Mouse (Mus musculus): ENCODE results near the gene Slc16a2.
"Not testable (repeated sequence)": the region's sequence is repeated elsewhere in the genome, so short reads cannot be mapped to it uniquely, and the experiment has no call there.

Slc16a2 gene

DNA sequence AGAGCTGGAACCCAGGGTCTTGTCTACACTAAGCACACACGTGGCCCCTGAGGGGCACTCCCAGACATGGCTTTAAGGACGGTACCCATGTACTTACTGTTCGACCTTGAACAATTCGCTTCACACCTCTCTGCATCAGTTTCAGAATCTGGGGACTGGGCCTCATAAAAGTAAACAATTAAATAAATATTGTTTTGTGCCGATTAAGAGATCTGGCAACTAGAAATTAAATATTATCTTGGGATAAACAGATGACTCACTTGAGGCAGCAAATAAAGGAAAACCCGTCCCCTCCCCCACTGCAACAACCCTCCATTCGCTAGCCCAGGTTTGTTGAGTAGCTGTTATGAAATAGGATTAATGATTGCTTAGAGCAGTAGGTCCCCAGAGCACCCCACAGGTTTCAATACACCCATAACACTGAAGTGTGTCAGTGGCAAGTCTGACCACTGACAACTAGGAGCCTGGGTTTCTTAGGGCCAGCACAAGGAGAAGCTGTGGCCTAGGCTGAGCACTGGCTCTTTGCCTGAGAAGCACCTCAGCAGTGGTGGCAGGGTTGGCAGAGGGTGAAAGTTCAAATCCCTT lies 87.7 kb downstream of the Slc16a2 start:
- no peak for DNase-seq (ENCODE audit: low spot score in 2 of 2)

DNA sequence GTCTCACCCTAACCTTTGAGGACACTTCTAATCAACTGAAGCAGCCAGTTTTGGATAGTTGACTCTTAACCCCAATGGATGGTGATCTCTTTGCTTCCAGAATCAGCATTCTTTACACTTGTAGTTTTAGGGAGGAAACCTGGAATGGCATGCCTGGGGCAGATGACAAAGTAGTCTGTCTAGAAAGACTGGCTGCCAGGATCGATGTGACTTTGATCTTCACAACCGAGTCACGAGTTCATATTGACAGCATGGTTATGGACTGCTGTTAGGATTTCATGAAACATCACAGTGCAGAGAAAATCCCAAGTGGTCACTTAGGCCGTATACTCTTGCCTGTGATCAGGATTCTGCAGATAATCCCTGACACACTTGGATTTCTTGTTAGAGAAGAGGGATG lies 88.7 kb downstream of the Slc16a2 start:
- no peak for DNase-seq (ENCODE audit: low spot score in 2 of 2)

DNA sequence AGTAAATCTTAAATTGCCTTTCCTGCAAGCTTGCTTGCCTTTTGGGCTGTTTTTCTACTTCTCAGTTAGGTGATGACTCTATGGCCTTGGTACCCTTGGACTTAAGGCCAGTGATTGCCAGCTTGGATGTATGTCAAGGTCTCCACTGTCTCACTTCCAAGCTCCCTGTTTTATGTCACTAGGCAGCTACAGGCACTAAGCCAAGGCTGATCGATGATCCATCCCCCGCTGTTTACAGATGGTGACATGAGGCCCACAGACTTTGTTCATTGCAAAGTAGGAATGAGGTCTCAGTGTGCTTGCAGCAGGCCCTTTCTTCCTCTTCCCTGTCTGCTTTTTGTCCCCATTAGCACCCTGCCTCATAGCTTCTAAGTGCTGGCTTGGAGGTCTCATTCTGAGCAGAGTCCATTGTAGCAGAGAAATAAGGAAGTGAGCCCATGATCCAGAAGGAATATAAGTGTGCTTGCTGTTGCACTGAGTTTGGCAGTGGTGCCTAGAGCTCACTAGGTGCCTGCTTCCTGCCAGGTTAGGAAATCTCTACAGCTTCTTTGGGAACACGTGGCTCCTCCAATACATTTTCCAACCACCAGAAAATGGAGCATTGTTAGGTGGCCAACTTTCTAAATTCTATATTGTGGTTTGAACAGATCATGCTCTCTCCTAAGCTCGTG lies 89.6 kb downstream of the Slc16a2 start:
- DNase-seq (ENCODE audit: low spot score in 2 of 2) = no peak

DNA sequence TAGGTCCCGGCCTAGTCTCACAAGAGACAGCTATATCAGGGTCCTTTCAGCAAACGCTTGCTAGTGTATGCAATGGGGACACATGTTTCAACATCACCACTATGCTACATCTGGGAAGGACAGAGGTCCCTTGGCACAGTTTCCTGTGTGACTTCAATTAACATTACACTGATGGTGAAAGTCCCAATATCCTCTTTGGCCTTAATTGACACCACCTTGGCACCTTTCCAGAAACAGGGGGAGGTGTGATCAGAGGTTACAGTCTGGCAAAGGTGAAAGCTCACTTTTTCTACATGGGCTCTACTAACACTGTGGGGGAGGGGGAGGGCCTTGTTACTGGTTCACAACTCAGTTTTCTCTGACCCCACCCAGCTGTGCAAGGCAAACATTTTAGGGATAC lies 99.3 kb downstream of the Slc16a2 start:
- DNase-seq (ENCODE audit: low spot score in 2 of 2) = no peak

DNA sequence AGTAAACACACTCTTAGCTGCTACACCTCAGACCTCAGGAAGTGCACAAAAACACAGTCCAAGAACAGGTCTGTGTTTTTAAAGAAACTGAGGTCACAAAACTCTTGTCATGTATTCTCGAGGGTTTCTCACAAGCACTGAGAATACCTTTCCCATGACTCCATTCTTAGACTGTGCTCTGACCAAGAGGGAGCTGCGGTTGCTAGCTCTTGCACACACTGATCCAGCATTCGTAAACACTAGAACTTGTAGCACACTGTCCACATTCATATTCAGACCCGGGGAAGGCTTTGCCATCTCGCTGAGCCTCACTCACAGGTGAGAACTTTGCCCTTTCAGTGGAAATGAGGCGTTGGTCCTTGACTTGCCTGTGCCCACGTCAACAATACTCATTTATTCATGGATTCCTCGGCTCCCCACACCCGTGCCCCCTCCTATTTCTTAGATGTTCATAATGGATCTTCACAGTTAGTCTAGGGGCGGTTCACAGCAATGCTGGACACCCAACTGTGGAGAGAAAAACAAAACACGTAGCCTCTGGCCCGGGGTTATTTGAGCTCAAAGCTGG lies 102.1 kb downstream of the Slc16a2 start:
- no peak for DNase-seq (ENCODE audit: low spot score in 2 of 2)

DNA sequence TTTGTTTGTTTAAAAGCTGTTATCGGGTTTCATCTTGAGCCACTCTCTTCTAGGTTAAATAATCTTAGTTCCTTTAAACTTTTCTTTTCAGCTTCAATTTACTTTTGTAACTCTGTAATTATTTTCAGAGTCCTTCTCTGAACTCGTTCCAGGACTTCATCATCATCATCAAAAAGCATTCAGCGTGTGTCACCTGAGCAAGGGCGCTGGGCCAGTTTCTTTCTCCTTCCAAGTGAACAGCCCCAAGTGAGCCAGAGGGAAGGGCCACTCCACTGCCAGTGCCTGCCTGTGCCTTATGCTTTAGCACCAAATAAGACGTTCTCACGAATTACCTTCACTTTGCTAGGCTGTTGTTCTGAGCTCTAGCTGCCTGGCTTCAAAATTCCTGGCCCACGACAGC lies 108.9 kb downstream of the Slc16a2 start:
- no peak for DNase-seq (ENCODE audit: low spot score in 2 of 2)

DNA sequence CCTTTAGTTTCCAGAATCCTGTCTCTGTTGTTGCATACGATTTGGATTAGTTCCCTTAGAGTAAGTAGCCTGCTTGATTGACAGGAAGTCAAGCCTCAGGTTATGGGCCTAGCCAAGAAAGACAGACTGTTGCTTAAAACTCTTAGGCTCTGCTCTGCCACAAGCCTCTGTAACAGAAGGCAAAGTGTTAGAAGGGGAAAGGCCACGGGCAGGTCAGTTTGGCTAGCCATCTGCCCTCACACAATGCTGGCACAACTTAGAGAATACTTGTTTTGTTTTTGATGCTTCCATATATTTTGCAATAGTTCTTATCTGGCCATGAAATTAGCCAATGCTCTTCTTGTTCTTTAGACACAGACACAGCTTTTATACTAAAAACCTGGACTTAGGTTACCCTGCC lies 112.1 kb downstream of the Slc16a2 start:
- DNase-seq (ENCODE audit: low spot score in 2 of 2) = no peak

DNA sequence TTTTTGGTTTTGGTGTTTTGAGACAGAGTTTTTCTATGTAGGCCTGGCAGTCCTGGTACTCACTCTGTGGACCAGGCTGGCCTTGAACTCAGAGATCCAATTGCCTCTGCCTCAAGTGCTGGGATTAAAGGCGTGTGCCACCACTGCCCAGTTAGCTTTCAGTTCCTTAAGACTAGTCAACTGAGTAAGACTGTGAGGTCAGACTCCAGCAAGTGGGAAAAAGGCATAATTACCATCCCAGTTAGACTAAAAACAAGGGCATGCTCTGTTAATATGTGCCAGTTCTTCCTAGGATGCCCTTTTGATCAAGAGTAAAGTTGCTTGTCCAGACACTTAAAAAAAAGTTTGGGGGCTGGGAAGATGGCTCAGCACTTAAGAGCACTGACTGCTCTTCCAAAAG lies 113.2 kb downstream of the Slc16a2 start:
- DNase-seq (ENCODE audit: low spot score in 2 of 2) = no peak

DNA sequence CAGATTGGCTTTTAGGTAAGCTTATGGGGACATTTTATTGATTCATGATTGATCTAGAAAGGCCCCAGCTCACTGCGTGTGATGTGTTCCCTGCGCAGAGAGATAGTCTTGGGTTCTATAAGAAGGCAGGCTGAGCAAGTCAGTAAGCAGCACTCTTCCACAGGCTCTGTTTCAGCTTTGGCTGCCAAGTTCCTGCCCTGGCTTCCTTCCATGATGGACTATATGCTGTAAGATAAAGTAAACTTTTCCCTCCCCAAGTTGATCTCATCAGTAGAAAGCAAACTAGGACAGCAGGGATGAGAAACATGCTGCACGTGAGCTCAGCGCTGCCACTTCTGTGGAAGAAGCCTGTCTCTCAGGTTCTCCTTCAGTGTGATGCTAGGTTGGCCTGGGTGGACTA lies 117.2 kb downstream of the Slc16a2 start:
- no peak for DNase-seq (ENCODE audit: low spot score in 2 of 2)

DNA sequence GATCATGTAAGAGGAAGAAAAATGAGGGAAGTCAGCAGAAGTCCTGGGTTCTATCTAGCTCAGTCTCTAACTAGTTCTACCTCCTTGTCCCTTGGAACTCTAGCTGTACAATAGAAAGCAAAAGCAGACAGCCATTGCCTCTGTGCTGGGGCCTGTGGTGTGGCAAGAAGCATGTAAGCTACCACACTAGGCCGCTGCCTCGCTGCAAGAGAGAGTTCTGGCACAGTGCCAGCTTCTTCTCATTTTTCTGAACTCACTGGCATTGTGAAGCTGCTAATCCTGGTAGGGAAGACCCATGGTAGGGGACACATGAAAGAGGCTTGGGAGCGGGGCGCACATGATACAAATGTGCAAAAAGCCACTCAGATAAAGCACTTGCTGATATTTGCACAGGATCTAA lies 117.8 kb downstream of the Slc16a2 start:
- DNase-seq (ENCODE audit: low spot score in 2 of 2) = no peak

DNA sequence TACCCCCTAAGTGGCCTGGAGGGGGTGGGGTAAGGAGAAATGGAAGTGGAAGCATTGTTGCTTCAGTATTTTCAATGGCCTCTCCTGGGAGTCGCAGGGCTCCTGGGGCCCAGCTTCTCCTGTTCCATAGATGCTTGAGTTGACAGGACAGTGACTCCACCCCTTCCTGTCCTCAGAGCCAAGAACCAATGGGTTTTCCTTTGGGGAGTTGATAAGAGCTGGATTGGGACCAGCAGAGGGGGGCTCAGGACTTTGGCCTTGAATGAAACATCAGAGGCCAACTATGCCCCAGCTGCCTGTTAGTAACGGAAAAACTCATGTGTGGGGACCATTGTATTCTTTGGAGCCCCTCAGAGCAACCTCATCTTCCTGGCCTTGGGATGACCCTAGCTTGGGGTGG lies 124.0 kb downstream of the Slc16a2 start:
- DNase-seq (ENCODE audit: low spot score in 2 of 2) = no peak

DNA sequence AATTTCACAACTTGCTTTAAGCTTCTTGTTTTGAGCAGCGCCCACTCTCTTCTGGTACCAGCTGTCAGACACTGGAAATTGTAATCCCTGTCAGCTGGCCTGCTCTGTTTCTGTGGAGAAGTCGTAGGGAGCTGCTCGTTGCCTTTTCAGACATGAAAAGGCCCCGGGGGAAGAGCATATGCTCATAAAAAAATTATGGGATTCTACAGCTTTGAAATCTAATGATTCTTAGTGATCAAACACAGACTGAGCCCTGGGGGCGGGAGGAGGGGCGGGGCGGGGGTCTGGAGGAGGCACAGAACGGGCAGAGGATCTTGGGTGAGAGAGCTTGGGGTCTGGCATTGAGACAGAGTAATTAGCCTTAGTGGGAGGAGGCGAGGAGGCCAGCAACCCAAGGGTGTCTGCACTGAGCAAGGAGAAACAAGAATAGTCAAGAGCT lies 125.7 kb downstream of the Slc16a2 start:
- DNase-seq (ENCODE audit: low spot score in 2 of 2) = peak in 1 of 2 experiments; percentile 17

DNA sequence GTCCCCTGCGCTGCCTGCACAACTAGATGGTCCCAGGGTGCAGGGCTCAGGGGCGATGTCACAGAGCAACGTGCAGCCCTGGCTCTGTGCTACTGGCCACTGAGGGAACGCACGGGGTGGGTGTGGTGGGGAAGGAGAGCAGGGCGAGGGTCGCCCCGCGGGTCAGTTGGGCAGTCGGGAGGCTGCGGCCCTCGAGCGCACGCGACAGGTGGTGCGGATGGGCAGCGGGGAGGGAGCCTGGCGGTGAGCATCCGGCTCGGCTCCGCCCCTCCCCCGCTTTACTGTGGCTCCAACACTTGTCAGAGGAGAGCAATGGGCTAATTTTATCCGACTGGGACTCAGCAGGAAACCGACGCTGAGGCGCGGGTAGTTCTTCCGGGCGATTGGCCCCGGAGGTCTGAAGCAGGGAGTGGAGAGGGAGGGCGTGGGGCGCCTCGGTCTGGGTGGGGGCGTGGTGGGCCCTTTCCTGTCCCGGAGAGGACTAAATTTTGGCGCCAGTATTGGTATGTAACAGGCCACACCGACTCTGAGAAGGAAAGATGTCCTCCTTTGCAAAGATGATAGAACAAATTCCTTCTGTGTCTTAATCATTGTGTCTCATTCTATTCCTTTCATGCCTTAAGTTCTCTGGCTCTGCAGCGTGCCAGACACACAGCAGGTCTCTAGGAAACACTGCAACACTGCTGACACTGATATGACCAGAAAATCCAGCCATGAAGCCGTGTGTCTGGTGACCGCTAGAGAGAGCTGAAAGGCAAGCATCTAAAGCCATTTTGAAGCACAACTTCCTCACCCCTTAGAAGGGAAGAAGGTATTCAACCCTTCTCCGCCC lies 126.4 kb downstream of the Slc16a2 start:
- DNase-seq (ENCODE audit: low spot score in 2 of 2) = peak in 1 of 2 experiments; percentile 51

DNA sequence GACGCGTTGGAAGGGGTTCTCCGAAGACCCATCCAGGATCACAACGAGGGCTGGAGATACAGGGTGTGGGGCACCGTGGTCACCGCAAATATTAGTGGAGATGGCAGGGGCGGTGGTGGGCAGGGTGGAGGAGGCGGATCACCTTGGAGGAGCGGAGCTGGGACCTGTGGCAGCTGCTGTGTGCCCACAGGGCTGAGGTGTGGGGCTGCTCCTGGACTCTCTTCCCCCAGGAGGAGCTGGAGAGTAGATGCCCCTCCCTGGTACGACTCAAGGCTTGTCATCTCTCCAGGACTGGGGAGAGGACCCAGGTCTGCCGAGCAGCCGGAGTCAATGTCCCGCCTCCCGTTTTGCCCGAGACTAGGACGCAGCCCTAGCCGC lies 127.0 kb downstream of the Slc16a2 start:
- DNase-seq (ENCODE audit: low spot score in 2 of 2) = no peak

DNA sequence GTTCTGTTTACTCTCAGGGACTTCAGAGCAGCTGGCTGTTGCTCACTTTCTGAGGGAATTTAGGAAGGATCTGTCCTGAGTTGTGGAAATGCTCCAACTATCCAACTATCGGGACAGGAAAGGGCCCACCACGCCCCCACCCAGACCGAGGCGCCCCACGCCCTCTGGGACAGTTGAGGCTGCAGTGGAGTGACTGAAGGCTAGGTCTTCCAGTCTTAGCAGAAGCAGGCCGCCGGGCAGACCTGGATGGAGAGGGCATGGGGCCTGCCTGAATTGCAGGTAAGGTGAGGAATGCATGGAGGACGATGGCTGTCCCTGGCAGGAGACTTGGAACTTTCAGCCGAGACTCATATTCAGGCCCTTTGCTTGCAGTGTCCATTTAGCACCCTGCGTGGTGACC lies 127.4 kb downstream of the Slc16a2 start:
- no peak for DNase-seq (ENCODE audit: low spot score in 2 of 2)

DNA sequence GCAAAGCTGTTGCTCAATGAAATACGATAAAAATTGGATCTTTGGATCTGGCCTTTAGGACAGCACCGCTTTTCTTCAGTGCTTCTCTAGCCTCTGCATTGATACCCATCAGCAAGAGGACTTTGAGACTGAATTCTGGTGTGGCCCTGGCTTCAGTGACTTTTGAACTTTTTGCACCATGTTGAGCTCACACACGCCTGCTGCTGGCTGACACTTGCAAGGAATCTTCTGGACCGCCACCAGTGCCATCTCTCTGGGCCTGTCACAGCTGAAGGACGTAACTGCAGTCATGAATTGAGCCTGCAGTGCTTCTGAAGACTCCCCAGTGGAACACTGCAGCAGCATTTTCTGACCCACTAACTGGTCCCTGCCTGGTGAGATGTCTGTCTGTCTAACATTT lies 128.9 kb downstream of the Slc16a2 start:
- no peak for DNase-seq (ENCODE audit: low spot score in 2 of 2)

DNA sequence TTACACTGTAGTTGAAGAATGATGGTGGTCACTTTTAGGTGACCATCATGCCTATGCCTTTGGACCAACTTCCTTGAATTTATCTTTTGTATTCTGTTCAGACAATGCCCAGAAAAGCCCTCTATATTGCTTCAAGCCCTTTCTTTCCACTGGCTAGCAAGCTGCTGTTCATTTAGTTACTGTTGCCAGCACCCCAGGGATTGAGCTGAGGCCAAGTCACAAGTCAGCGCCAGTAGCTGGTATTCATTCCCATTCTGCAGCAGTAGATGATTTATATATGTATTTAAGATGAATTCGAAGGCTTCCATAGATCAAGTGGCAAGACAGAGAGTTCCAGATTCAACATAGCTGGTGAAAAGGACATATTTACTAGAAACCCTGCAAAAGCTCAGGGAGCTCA lies 133.2 kb downstream of the Slc16a2 start:
- no peak for DNase-seq (ENCODE audit: low spot score in 2 of 2)

DNA sequence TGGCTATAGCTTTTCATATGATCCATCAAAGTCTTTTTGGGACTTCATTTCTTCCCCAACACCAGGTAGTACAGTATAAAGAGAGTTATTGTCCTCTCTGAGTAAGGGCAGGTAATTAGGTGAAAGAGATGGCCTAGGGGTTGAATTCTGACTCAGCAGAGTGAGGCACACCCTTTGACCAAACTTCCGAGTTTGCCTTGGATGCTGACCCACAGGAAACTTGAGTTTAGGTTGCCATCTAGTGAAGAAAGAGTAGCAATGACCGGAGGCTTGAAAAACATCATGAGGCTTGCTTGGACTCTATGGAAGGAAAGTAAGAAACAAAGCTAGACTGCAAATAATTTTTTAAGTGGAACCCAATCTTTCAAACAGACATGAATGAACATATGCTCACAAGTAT lies 147.1 kb downstream of the Slc16a2 start:
- DNase-seq (ENCODE audit: low spot score in 2 of 2) = no peak

DNA sequence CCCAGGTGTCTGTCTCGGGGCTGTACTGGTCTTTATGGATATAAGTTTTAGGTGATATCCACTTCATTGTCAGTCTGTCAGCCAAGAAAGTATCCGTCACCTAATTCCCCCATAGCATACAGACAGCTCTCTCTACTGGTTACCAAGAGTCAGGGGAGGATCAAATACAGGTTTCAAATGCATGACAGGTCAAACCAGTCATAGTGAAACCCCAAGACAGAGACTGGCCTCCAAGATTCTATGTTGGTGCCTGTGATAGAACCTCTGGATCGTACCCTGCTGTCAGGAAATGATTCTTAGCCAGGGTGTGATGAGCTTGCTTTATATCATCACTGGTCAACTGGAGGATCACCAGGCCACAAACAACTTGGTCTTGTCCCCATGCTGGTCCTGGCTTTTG lies 148.0 kb downstream of the Slc16a2 start:
- no peak for DNase-seq (ENCODE audit: low spot score in 2 of 2)

DNA sequence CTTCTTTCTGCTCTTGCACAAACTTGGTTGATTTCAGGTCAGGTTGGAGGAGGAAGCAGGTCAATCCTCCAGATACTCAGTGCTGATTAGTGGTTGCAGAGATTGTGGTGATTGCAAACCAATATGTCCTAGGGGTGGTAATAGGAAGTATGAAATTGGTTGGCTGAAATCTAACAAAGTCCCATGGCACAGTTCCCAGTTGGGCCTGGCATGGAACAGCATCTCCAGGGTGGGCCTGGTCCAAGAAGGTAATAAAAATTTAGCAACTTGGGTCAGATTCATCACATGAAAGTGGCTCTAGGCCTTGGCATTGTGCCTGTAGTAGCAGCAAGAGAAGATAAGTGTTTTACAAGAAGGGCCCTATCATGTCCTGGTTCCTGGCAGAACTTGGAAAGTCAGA lies 151.5 kb downstream of the Slc16a2 start:
- no peak for DNase-seq (ENCODE audit: low spot score in 2 of 2)

DNA sequence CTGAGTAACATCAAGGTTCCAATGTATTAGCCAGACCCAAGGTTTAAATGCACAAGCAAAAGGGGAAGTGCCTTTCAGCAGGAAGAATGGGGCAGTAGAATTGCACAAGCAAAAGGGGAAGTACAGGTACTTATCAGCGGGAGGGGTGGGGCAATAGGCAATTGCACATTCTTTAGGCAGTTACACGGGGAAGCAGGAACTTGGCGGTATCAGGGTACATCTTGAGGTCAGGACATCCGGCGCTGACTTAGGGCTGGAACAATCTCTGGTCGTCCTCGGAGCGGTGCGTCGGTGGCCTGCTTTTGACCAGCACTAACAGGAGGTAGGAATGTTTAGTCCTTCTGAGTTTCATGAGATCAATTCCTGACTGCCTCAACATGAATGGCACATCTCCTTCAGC lies 157.3 kb downstream of the Slc16a2 start:
- not testable (repeated sequence) for DNase-seq (ENCODE audit: low spot score in 2 of 2)

DNA sequence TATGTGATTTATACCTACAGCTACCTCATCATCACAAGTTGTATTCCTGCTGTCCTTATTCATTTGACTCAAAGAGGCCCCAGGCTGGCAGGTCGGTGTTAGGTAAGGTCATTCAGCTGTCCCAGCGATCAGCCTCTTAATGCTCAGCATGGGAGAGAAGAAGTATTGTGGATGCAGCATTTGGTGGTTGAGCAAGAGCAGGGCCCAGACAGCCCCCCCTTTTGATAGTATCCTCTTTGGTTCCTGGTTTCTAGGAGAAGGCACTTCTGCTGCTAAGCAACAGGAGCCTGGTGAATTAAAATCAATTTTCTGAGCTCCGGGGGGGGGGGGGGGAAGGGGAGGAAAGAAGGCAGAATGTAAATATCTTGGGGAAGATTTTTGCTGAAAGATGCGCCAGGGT lies 162.8 kb downstream of the Slc16a2 start:
- no peak for DNase-seq (ENCODE audit: low spot score in 2 of 2)

DNA sequence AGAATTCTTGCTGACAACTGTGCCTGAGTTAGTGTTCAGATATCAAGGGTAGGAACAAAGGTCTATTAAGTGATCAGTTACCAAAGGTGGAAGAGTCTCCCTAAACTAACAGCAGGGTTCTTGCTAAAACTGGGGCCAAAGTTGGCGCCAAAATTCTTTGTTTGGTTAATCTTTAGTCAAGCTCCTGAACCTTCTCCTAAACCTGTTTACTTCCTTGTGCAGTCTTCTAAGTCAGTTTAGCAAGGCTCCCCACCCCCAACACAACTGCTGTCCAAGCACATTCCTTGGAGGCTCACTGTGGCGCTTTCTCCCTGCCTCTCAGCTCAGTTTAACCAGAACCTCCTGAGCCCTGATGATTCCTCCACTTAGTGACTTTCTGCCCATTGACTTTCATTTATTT lies 168.8 kb downstream of the Slc16a2 start:
- DNase-seq (ENCODE audit: low spot score in 2 of 2) = no peak

All from urinary bladder, postnatal 4 days (tissue).